Mouse (Mus musculus) heart, postnatal 14 days (tissue): ENCODE results near the gene D10Wsu102e. TPM values are rescaled to one million over a fixed set of nuclear protein-coding genes. Genes with fewer than 3 reads are reported as not detected.
"Not testable (repeated sequence)": the region's sequence is repeated elsewhere in the genome, so short reads cannot be mapped to it uniquely, and the experiment has no call there.

ENCODE experiments used
- DNase-seq, 2 experiments: peaks; one replicate each; pipeline ENCODE4 v3.0.0; 2021 to 2022
- intact Hi-C: fragments of 180-260 bp; cut with DNase I; formaldehyde crosslinking; loops from one replicate; pipeline ENCODE4 v1.15.1; 2025
- total RNA-seq, 2 experiments: library from RNA; stranded (reverse); gene quantifications; 2 replicates each; pipeline ENCODE4 v1.2.3; 2021

The D10Wsu102e gene
- total RNA-seq, 2 experiments from 2014 or later, result 0.66 to 0.67 TPM

DNA sequence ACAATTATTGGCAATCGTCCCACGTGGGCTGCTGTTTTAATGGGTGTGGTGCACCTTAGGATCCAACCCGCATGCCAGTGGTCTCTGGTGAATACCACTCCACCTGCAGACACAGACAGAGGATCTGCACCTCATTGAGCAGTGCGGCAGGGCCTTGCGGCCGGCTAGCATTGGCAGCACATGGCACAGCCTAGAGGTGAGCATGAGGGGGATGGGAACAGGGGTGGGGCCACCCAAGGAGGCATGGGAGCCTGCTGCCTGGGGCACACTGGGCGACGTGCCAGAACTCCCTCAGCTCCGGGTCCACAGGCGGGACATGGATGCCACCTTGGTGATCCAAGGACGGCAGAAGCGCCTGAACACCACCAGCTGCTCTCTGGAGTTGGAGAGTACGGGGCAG lies 23.8 kb downstream of the D10Wsu102e start:
- intact Hi-C loops, result no loop called here
- no peak for DNase-seq

DNA sequence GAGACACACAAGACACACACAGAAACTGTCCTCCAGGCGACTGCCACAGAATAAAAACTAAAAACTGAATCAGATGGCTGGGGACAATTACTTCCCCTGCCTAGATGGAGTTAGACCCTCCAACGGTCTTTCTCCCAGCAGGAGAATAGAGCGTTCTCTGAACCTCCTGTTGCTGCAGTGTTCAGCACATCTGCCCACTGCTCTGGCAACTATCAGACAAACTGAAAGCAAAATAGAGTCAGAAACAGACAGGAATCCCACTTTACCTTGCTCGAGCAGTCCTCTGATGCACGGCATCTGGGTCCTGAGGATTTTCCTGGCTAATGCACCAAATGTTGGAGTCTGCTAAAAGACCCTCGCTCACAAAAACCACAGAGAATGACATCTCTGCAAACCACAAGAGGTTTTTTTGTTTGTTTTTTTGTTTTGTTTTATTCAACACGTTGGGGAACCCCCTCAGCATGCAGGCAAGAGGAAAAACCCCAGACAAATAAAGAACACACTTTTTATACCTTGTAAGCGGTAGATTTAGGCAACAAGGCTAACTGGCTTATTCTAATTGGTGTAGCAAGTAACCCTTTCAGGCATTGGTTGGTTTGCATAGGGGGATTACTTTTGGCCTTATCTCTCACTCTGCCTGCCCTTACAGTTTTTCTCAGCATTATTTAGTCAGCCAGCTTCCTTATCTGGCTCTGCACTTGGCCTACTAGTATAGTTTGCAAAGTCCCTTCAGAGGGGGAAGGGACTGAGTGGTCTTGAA lies 24.6 kb downstream of the D10Wsu102e start:
- no peak for DNase-seq
- intact Hi-C loops, result no loop called here

DNA sequence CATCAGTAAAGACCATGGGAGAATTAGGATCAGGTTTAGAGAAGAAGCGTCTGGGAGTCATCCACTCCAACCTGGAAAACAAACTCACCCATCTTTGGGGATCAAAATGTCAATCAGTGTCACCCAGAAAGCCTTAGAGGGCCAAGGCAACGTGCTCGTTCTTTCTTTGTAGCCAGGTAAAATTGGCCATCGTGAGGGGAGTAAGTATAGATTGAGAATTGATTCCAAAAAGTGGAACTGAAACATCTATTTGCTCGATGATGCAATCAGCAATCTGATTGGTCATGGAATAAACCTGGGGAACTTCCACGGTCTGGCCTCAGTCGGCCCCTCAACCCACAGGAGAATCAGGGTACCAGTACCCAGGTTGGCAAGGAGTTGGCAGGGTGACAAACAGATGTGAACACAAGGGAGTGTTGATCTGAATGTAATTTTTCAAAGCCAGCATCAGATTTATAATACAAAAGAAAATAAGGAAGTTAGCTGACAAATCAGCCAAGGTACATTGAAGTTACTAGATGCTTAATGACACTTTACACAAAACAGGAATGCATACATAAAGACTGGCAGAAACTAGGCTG lies 25.4 kb downstream of the D10Wsu102e start:
- intact Hi-C loops, result no loop called here
- DNase-seq, result no peak

DNA sequence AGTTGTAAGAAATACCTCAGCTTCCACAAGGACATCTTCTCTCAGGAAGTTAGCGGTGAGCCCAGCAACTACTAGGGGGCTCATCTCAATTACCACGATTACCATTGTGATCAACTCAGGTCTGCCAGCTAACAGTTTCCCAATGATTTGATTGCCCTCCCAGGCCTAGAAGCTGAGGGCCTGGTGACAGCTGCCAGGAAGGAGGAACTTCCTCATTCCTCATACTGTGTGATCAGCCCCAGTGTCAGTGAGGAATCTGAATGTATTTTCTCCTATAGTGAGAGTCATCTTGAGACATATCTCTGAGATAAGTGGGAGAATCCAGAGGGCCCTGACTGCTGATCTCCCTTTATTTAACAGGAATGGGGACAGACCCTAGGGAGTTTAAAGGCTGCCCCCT lies 37.3 kb downstream of the D10Wsu102e start:
- no peak for DNase-seq
- intact Hi-C loops, result no loop called here

DNA sequence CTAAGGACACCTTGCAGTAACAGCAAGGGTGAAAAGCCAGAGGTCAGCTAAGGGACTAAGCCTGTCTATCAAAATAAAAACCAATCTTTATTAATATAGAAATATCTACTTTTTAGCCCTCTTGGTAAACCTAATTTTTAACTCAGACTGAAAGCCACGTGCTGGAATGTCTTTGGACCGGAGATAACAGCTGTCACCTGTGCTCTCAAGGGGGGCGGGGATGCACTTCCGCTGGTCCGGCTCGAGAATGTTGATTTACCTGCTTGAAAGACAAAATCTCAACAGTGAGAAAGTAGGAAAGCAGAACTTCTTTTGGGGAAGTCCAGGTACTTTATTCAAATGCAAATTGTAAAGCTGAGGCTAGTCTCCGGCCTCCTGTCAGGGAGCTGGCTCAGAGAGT lies 40.9 kb downstream of the D10Wsu102e start:
- intact Hi-C loops, DNase-seq: not testable (repeated sequence)

DNA sequence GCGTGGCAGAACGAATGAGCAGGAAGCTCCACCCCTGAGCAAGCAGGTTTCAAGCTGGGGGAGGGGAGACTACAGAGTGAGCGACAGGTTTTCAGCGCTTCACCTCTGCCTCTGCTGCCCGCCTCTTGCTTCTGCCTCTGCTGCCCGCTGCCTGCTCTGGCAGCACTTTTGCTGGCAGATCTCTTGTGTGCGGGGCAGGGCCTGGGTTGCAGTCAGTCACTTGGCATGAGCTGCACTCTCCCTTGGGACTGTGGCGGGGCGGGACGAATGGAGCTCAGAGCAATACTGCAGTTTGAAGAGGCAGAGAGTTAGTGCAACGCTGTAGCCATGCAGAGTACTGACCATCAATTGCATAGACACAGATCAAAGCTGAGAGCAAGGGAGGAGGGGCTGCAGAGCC lies 45.0 kb downstream of the D10Wsu102e start:
- intact Hi-C loops, result no loop called here
- peak in 1 of 2 experiments; percentile 13 for DNase-seq

DNA sequence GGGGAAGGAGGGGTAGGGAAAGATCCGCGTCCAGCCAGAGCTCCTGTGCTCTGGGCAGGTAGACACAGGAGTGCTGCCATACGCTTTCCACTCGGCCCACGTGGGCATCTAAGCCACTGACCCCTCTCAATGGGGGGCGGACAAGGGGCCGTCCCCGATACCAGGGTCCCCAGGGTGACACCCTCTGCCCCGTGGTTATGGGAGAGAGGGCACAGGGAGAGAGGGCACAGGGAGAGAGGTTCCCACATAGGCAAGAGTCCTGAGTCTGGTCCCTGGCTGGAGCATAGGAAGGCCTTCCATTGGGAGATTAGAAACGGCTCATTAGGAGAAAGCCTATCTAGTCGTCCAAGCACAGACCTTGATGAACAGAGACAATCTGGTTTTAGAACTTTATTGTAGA lies 45.7 kb downstream of the D10Wsu102e start:
- intact Hi-C loops, result no loop called here
- no peak for DNase-seq

DNA sequence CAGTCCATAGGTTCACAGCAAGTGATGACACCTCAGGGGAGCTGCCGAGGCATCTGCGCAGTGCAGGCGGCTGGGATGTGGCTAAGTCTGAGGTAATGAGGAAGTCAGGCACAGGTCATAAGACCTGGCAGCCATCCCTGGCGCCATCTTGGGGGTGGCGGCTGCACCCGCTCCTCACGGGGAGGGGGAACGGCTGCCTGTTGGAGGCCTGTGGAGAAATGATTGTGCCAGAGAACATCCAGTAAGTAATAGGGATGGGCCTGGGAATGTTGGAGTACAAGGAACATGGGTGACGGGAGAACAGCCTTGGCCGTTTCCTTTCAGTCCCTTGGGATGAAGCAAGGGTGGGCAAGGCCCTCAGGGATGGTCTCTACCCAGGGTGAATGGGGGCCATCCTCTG lies 47.1 kb downstream of the D10Wsu102e start:
- intact Hi-C loops, result no loop called here

DNA sequence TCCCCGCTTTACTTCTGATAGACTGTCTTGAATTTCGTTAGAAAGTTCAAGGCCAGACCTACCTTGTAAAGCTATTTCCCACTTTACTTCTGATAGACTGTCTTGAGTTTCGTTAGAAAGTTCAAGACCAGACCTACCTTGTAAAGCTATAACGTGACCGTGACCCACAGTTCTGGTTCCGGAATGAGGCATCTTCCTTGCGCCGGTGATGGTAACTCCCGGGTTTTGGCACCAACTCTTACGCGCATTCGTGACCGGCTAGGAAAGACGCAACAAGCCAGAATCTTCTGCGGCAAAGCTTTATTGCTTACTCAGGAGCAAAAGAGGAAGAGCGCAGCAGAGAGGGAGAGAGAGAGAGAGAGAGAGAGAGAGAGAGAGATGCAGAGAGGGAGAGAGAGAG lies 58.4 kb downstream of the D10Wsu102e start:
- DNase-seq, intact Hi-C loops: not testable (repeated sequence)

More for the DNA sequence above, 47.1 kb downstream of the D10Wsu102e start:
- no peak for DNase-seq

DNA sequence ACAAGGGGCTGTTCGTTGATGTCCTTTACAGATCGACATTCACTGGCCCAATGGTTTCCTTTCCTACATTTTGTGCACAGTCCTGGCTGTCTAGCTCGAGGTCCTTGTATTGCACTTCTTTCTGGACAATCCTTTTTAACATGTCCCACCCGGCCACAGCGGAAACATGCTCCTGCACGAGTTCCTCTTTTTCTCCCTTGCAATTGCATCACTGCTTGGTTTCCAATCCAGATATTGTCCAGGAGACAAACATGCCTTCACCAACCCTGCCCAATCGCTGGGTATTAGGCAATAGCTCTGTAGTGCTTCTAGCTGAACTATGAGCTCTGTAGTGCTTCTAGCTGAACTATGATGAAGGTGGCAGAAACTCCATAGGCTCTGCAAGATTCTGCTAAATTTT lies 88.6 kb downstream of the D10Wsu102e start:
- no peak for DNase-seq
- intact Hi-C loops, result no loop called here

DNA sequence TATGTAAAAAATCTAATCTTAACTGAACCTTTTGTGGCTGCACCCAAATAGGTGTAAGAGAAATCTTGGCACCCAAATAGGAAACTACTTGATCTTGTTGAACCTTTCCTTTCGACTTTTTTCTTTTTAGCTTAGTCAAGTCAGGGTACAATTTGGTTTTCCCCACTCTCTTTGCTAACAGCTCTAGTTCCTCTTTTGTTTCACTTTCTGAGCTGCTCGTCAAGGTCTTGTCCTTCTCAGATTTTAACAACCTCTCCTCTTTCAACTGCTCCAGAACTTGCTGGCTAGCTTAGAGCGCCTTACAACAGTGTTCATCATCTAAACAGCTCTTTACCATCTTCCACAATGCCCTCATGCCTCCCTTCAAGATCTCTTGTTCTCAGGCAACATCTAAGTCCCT lies 97.5 kb downstream of the D10Wsu102e start:
- intact Hi-C loops, result no loop called here
- no peak for DNase-seq

DNA sequence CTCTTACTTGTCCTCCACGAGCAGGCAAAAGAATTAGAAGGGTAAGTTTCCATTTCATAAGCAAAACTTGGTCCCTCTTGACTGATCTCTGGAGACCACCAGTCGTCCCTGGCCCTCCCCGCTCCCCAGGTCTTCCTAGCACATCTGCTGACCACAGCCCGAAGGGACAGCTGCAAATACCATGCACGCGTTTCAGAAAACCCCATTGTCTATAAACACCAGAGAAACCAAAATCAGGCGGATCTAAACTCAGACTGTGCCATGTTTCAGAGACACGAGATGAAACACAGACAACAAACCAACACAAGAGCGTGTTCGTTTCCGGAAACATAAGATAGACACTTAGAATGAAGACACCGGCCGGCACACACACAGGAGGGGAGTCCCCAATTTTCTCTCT lies 115.2 kb downstream of the D10Wsu102e start:
- intact Hi-C loops, result no loop called here
- no peak for DNase-seq

DNA sequence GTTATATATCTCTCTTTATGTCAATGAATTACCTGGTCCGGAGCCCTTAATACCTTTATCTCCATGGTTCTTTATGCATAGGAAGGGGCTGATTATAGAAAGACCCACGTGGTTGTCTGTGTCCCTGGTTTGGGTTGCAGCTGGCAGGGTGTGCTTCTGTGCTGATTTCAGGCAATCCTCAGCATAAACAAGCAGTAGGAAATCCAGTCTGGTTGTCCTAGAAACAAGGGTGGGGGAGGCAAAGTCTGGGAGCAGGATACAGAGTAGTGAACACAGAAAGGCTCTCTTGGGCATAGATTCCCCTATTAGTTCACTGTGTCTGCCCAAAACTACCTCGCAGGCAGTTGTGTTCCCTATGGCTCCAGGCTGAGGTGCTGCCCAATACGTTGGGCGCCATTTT lies 117.3 kb downstream of the D10Wsu102e start:
- no peak for DNase-seq
- intact Hi-C loops, result no loop called here

DNA sequence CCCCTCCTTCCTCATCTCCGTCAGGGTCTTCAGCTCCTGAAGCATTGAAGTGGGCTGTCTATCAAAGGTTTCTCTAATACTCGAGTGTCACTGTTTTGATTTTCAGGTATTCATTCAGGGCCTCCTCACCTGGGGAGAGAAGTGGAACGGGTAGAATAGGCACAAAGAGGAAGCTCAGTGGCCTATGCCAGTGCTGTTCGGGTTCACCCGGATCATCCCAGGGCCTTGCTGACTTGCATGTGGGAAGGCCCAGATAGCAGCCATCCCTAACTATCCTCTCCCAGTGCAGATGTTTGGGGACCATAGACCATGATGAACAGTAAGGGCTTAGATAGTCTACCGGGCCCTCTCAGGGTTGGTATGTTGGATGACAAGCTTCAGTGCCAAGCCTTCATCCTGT lies 130.5 kb downstream of the D10Wsu102e start:
- no peak for DNase-seq
- intact Hi-C loops, result no loop called here

DNA sequence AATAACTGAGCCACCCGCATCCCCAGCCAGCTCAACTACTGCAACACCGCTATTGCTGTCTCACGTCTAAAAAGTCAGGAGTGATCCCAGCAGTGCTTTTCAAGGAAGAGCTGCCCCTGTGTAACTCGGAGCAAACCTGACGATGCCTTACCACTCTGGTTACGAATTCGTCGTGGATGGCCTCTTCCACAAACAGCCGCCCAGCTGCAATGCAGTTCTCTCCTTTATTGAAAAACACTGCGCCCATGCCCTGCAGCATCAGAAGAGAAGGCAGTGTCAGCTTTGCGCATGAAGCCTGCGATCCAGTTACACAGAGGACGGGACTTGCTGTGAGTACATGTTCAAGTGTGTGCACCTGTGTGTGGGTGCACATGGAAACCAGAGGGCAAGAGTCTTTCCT lies 137.3 kb downstream of the D10Wsu102e start:
- DNase-seq, result no peak
- intact Hi-C loops, result no loop called here

DNA sequence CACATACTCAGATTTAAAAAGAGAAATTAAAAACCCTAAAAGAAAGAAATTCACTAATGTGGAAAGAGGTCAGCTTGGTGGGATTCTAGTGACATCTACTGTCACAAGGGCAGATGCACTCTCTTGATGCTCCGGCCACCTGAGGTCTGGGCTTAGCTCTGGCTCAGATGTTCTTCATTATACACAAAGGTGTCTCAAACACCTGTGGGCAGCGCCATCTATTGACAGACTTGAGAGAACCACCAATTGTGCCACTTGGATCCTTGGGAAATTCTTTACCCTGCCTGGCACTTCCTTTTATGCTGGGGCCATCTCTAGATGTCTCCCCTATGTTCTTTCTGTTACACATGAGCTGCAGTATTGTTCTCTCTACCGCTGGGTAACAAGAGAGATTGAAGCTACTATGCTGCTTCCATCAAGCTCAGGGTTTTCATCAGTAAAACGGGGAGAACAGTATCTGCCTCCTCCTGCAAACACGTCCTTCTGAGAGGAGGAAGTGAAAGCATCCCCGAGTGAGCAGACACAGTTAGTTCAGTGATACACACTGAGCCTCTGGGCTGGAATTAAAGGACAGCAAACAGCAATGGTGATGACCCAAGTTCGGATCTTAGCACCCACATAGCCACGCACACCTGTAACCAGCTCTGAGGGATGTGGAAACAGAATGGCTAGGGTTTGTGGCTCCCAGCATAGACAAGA lies 149.1 kb downstream of the D10Wsu102e start:
- intact Hi-C loops, result loop anchor here (10.0 kb wide), 1 partner anchor 604 kb away; no protein-coding TSS in a partner anchor
- DNase-seq, result peak in 1 of 2 experiments; percentile 2

DNA sequence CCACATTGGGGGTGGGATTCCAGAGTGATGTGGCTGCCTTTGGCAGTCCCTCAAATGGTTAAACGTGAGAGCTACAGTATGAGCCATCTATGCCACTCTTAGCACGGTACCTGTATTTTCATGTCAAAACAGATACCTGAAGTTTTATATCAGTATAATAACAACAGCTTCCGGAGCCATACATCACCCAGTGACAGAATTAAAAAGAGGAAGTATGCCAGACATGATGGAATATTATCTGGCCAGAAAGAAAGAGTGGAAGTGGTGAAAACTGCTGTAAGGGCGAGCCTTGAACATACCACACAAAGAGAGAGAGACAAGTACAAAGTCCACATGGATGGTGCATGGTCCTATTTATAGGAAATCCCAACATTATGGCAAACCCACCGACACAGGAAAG lies 151.3 kb downstream of the D10Wsu102e start:
- intact Hi-C loops, result no loop called here
- DNase-seq, result no peak

DNA sequence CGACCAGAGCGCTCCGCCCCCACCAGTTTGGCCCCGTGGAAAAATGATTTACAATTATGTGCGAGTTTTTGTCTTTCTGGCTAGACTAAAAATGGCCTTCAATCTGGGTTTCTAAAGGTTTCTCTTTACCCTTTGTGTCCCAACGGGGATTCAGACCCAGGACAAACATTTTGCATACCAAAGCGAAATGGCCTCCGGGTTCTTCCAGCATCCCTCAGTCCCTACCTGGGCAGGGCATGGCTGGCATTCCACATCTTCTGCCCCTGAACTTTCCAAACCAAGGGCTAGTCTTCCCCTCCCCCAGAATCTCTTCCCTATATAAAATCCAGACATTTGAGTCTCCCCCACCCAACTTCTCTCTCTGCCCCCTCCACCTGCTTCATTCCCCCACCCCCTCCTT lies 153.7 kb downstream of the D10Wsu102e start:
- no peak for DNase-seq
- intact Hi-C loops, result no loop called here

DNA sequence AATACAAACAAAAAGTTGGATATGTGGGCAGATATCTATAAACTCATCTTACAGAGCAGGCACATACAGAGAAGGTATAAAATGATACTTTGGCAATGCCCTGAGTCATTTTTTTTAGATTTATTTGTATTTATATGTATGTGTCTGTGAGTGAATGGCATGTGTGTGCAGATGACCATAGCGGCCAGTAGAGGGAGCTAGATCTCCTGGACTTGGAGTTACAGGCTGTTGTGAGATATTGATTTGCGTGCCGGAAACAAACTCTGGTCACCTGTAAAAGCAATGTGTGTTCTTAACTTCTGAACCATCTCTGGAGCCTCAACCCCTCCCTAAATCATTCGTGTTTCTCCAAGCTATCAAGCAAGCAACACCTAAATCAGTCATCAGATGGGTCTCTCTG lies 161.0 kb downstream of the D10Wsu102e start:
- no peak for DNase-seq
- intact Hi-C loops, result no loop called here

DNA sequence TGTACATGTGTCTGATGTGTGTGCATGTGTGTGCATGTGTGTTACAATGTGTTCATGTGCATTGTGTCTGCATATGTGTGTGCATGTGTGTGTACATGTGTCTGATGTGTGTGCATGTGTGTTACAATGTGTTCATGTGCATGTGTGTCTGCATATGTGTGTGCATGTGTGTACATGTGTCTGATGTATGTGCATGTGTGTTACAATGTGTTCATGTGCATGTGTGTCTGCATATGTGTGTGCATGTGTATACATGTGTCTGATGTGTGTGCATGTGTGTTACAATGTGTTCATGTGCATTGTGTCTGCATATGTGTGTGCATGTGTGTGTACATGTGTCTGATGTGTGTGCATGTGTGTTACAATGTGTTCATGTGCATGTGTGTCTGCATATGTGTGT lies 164.2 kb downstream of the D10Wsu102e start:
- DNase-seq, intact Hi-C loops: not testable (repeated sequence)

DNA sequence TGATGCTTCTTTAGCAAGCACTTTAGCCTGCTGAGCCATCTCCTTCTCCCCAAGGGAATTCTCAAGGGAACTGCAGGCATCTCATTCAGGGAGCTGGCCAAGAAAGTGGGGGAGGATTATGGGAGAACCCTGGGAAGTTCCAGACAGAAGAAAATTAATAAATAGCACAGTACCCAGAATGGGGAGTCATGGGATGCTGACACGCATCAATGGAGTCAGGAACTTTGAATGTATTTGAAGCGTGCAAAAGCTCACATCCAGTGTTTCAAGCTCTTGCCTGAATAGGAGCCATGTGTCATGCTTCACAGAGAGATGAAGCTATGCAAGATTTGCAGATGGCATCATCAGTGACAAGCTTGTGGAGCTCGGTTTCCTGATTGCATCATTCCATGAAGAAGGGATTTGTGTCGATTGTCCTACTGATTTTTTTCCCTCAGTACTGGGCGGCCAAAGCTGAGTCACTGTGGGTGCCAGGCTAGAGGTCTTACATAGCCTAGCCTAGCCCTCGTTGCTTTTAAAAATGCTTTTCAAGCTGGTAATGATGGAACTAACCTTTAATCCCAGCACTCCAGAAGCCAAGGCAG lies 170.5 kb downstream of the D10Wsu102e start:
- no peak for DNase-seq
- intact Hi-C loops, result no loop called here
